Mouse (Mus musculus) hindbrain, embryonic 12.5 days (tissue): ENCODE measurements at regions not wholly inside any gene's neighbourhood (a gene's known extent, or its start where the extent isn't known, plus 50 kb on each side); places are given as distances from the start of the nearest gene placed in this dataset.

Experiments
- ATAC-seq: fragments of 200-750 bp; cut with Nextera tagmentation; 2 replicates; pipeline ENCODE4 v1.8.0; 2017; ENCODE audit warnings: moderate TSS enrichment; ENCODE audit not compliant: low FRiP score
- H3K27ac ChIP-seq: fragments of 300-500 bp; sonication (generic); 2 replicates; pipeline ENCODE4 v1.5.1; 2016; ENCODE audit warnings: mild to moderate bottlenecking
- H3K27me3 ChIP-seq: fragments of 300-500 bp; sonication (generic); 2 replicates; pipeline ENCODE4 v1.6.1; 2016; ENCODE audit warnings: mild to moderate bottlenecking
- H3K36me3 ChIP-seq: fragments of 300-500 bp; sonication (generic); 2 replicates; pipeline ENCODE4 v1.6.1; 2016; ENCODE audit warnings: mild to moderate bottlenecking
- H3K4me1 ChIP-seq: fragments of 300-500 bp; sonication (generic); 2 replicates; pipeline ENCODE4 v1.6.1; 2016
- H3K4me2 ChIP-seq: fragments of 300-500 bp; sonication (generic); replicated peaks from 2 replicates; pipeline ENCODE4 v1.6.1; 2016; ENCODE audit warnings: mild to moderate bottlenecking
- H3K4me3 ChIP-seq: fragments of 300-500 bp; sonication (generic); 2 replicates; pipeline ENCODE4 v1.5.1; 2016; ENCODE audit warnings: mild to moderate bottlenecking
- H3K9ac ChIP-seq: fragments of 300-500 bp; sonication (generic); 2 replicates; pipeline ENCODE4 v1.6.1; 2016; ENCODE audit warnings: mild to moderate bottlenecking, moderate library complexity
- H3K9me3 ChIP-seq: fragments of 300-500 bp; sonication (generic); replicated peaks from 2 replicates; pipeline ENCODE4 v1.6.1; 2016; ENCODE audit warnings: mild to moderate bottlenecking
- WGBS: fragments of 180-500 bp; shearing (Covaris S2); methylation state at CpG from one replicate; pipeline ENCODE4 v1.1.7; 2016; 5-methylcytosine and 5-hydroxymethylcytosine counted together

DNA sequence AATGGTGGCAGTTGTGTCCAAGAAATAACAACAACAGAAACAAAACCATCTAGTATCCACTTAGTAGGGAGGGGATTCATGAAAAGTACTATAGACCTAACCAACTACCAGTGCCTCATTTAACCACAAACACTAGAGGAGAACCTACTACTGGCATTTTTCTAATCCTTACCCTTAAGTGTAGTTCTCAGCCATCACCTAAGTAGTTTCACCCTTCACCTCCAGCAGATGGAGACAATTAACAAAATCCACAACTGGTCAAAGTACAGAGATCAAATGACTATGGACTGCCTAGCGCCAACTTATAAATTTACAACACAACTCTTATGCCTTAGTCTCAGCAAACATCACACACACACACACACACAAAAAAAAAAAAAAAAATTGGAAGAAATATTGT is 874.6 kb downstream of the Kcna4 start:
- H3K9ac ChIP-seq = no peak overlapping the region
- H3K9me3 ChIP-seq = no peaks in the 10 kb centered on the region
- no peaks in the 10 kb centered on the region for H3K36me3 ChIP-seq
- H3K4me2 ChIP-seq = no peak overlapping the region
- no peaks in the 10 kb centered on the region for H3K4me1 ChIP-seq
- no peaks in the 10 kb centered on the region for H3K27me3 ChIP-seq
- ATAC-seq = no peak
- 74% methylated on average over 1 of the region's 1 CpGs for WGBS
- H3K27ac ChIP-seq = no peak overlapping the region
- no peak overlapping the region for H3K4me3 ChIP-seq
